Mouse (Mus musculus): ENCODE results near the gene Ubc.
A peak's percentile ranks its signal among the peaks of the same experiment; 100 is the strongest.

Ubc gene

GRCm38 (mm10) chr5:125344296-125344695 lies 45.7 kb downstream of the Ubc start:
- no peak for DNase-seq

DNA sequence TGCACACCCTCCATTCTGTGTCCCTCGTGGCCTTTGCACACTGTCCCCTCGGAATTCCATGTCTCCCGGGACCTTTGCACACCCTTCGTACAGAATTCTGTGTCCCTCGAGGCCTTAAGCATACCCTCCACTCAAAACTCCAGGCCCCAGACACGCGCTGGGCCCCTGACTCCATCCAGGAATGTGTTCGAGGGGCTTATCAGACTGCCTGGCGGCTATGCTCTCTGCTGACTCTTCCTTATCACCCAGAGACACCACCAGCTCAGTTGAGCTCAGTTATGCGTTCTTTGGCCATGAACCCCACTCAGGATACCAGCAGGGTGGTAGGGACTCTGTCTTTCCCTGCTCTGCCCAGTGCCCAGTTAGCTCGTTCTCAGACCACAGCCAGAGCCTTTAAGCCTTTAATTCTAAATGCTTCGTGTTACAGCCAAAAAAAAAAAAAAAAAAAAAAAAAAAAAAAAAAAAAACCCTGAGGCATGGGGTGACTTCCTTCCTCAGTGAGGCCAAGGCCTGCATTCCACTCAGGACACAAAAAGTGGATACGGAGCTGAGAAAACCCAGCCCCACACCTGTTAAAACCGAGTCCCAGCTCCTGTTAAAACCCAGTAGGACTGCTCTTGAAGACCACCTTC lies 48.4 kb downstream of the Ubc start:
- no peak for DNase-seq

GRCm38 (mm10) chr5:125340547-125341262 lies 49.3 kb downstream of the Ubc start, which contains the start of gene Scarb1:
Gene Scarb1, minus strand, starts transcription at chr5:125341094.
- peak; percentile 88 for DNase-seq

- peak; percentile 68 for DNase-seq
Observed at GRCm38 (mm10) chr5:125339851-125340531, 50.0 kb downstream of the Ubc start.

- DNase-seq, result no peak
Observed at GRCm38 (mm10) chr5:125339108-125339751, 50.8 kb downstream of the Ubc start.

GRCm38 (mm10) chr5:125337526-125337925 lies 52.5 kb downstream of the Ubc start:
- DNase-seq, result no peak

GRCm38 (mm10) chr5:125337012-125337411 lies 53.0 kb downstream of the Ubc start:
- no peak for DNase-seq

Data from right cerebral cortex, adult 18-20 months (tissue).